11 mouse cellular contexts compared by ENCODE assay signal in genomic region chr14:76616367-76616683, GRCm38 (mm10).
"Had no signal": no experiment of that assay in that cellular context is flagged by ENCODE, and none has a peak within 500 bp of the region (broad histone marks: within the 10 kb centered on the region; RNA-seq: fewer than 3 reads in every experiment).

No protein-coding gene starts in this region.

- DNase-seq: kidney, postnatal 10 days; kidney, postnatal 4 days; liver; liver, embryonic 13.5 days; liver, postnatal 0 days; thymus, postnatal 36 days had no signal

- H3K9me3 ChIP-seq: limb, embryonic 12.5 days; liver, embryonic 13.5 days; lung, embryonic 15.5 days; midbrain, embryonic 13.5 days; neural tube, embryonic 15.5 days had no signal

- H3K27ac ChIP-seq: layer of hippocampus, adult 2 months; limb, embryonic 12.5 days; liver, embryonic 13.5 days; midbrain, embryonic 13.5 days; neural tube, embryonic 15.5 days had no signal

- H3K27me3 ChIP-seq: limb, embryonic 12.5 days; liver, embryonic 13.5 days; lung, embryonic 15.5 days; midbrain, embryonic 13.5 days; neural tube, embryonic 15.5 days had no signal

- H3K36me3 ChIP-seq: limb, embryonic 12.5 days; liver, embryonic 13.5 days; lung, embryonic 15.5 days; midbrain, embryonic 13.5 days; neural tube, embryonic 15.5 days had no signal

- ATAC-seq: midbrain, embryonic 13.5 days had no signal

- H3K4me2 ChIP-seq: limb, embryonic 12.5 days; liver, embryonic 13.5 days; lung, embryonic 15.5 days; midbrain, embryonic 13.5 days; neural tube, embryonic 15.5 days had no signal

- H3K9ac ChIP-seq: limb, embryonic 12.5 days; liver, embryonic 13.5 days; liver, postnatal 0 days; lung, embryonic 15.5 days; midbrain, embryonic 13.5 days; neural tube, embryonic 15.5 days had no signal

- H3K4me3 ChIP-seq: layer of hippocampus, adult 2 months; limb, embryonic 12.5 days; liver, embryonic 13.5 days; lung, embryonic 15.5 days; midbrain, embryonic 13.5 days; neural tube, embryonic 15.5 days had no signal
